Mouse (Mus musculus) neutrophil, adult 5-6 weeks (primary cell): ENCODE results near the gene Nicn1. TPM values are rescaled to one million over a fixed set of nuclear protein-coding genes. Genes with fewer than 3 reads are reported as not detected.

Experiments
- total RNA-seq: library from RNA; stranded (forward); fragments of 200-1000 nt; gene quantifications from 2 replicates; pipeline ENCODE4 v1.2.3, GENCODE M21; 2017

Nicn1 gene
- total RNA-seq, 1 experiment from 2014 or later: 4.4 TPM

Other genes starting within 250 kb of the Nicn1 start
- 11.2 and 13.1 TPM in 2 replicates for gene Gmppb, start 241.2 kb upstream of the Nicn1 start, total RNA-seq
- 3.6 and 4.5 TPM in 2 replicates for gene Amigo3, start 237.3 kb upstream of the Nicn1 start, total RNA-seq
- gene Mst1, start 210.0 kb upstream of the Nicn1 start, total RNA-seq: not detected in 2 replicates
- gene Rnf123, start 207.1 kb upstream of the Nicn1 start, total RNA-seq: 62.7 and 90.3 TPM in 2 replicates
- 74.5 and 116 TPM in 2 replicates for gene Apeh, start 195.8 kb upstream of the Nicn1 start, total RNA-seq
- 0.12 and 0.23 TPM in 2 replicates for gene Bsn, start 100.0 kb upstream of the Nicn1 start, total RNA-seq
- gene Dag1, start 26.5 kb upstream of the Nicn1 start, total RNA-seq: 12.2 and 13.9 TPM in 2 replicates
- gene Amt, start 6.4 kb downstream of the Nicn1 start, total RNA-seq: 5.6 and 7.8 TPM in 2 replicates
- 487 and 547 TPM in 2 replicates for gene Rhoa, start 15.7 kb downstream of the Nicn1 start, total RNA-seq
- gene Tcta, start 15.7 kb downstream of the Nicn1 start, total RNA-seq: 17.4 and 23.4 TPM in 2 replicates
- gene Gpx1, start 48.5 kb downstream of the Nicn1 start, total RNA-seq: 689 and 756 TPM in 2 replicates
- 140 and 154 TPM in 2 replicates for gene Usp4, start 57.4 kb downstream of the Nicn1 start, total RNA-seq
- 3.0 and 9.3 TPM in 2 replicates for gene 1700102P08Rik, start 102.4 kb downstream of the Nicn1 start, total RNA-seq
- not detected in 2 replicates for gene Ccdc36, start 138.1 kb downstream of the Nicn1 start, total RNA-seq
- gene BC048562, start 146.1 kb downstream of the Nicn1 start, total RNA-seq: not detected in 2 replicates
- gene Ccdc71, start 170.1 kb downstream of the Nicn1 start, total RNA-seq: 15.7 and 19.8 TPM in 2 replicates
- gene Klhdc8b, start 171.2 kb downstream of the Nicn1 start, total RNA-seq: 2.9 and 5.7 TPM in 2 replicates
- not detected in 2 replicates for gene Lamb2, start 189.3 kb downstream of the Nicn1 start, total RNA-seq
- 105 and 106 TPM in 2 replicates for gene Usp19, start 200.2 kb downstream of the Nicn1 start, total RNA-seq
- 97.9 and 119 TPM in 2 replicates for gene Qars, start 217.3 kb downstream of the Nicn1 start, total RNA-seq
- gene Qrich1, start 226.4 kb downstream of the Nicn1 start, total RNA-seq: 158 TPM in 2 replicates